Mouse (Mus musculus): ENCODE measurements around the gene Ccdc78. TPM values are rescaled to one million over a fixed set of nuclear protein-coding genes. Genes with fewer than 3 reads are reported as not detected.

Ccdc78 gene
- polyA plus RNA-seq, 1 experiment from 2014 or later = 0.12 TPM

- no peaks in the 10 kb centered on the region for H3K9me3 ChIP-seq (ENCODE audit: low read depth, low read length)
- DNase-seq (no peak), ATAC-seq (ENCODE audit: insufficient read depth) (no peak)
- H3K4me3 ChIP-seq (ENCODE audit: low read depth, low read length) = no peak overlapping the region
- H3K27me3 ChIP-seq (ENCODE audit: insufficient read depth, low read length) = no peaks in the 10 kb centered on the region
- H3K36me3 ChIP-seq (ENCODE audit: insufficient read depth) = peaks cover 58% of the 10 kb centered on the region
- TF ChIP-seq CTCF (IDR thresholded peaks at IDR 0.05; ENCODE audit: low read depth) = no peak
- WGBS = 68% methylated on average over 7 of the region's 7 CpGs
- no peak overlapping the region for H3K4me2 ChIP-seq
- H3K9ac ChIP-seq = no peak overlapping the region
- H3K27ac ChIP-seq (ENCODE audit: low read depth) = no peak overlapping the region
- H3K4me1 ChIP-seq (ENCODE audit: insufficient read depth) = peaks cover 9% of the 10 kb centered on the region
These were observed 3.3 kb upstream of the Ccdc78 start for GRCm38 (mm10) chr17:25783086-25783485.

- ATAC-seq (ENCODE audit: insufficient read depth) (no peak), DNase-seq (no peak)
These were observed 2.4 kb upstream of the Ccdc78 start for GRCm38 (mm10) chr17:25783861-25784574.

GRCm38 (mm10) chr17:25785281-25785745 is 1.1 kb upstream of the Ccdc78 start, which contains the start of gene Haghl:
Haghl (minus strand) TSS chr17:25785673.
- ATAC-seq (ENCODE audit: insufficient read depth) (peak; percentile 86), DNase-seq (peak; percentile 99)
- peak; percentile 19; the same call in 1 of the 2 replicates for TF ChIP-seq CTCF (IDR thresholded peaks at IDR 0.05; ENCODE audit: low read depth)
- H3K4me2 ChIP-seq = peak within 1 kb of the TSS; percentile 86
- no peaks in the 10 kb centered on the region for H3K27me3 ChIP-seq (ENCODE audit: insufficient read depth, low read length)
- peak within 1 kb of the TSS; percentile 75 for H3K9ac ChIP-seq
- peak within 1 kb of the TSS; percentile 64 for H3K4me3 ChIP-seq (ENCODE audit: low read depth, low read length)
- H3K9me3 ChIP-seq (ENCODE audit: low read depth, low read length) = no peaks in the 10 kb centered on the region
- under 1% methylated on average over 23 of the region's 23 CpGs for WGBS
- peaks cover 59% of the 10 kb centered on the region for H3K36me3 ChIP-seq (ENCODE audit: insufficient read depth)
- peak within 1 kb of the TSS; percentile 80 for H3K27ac ChIP-seq (ENCODE audit: low read depth)
- H3K4me1 ChIP-seq (ENCODE audit: insufficient read depth) = peaks cover 9% of the 10 kb centered on the region

More at GRCm38 (mm10) chr17:25783861-25784574, 2.4 kb upstream of the Ccdc78 start:
- H3K9me3 ChIP-seq (ENCODE audit: low read depth, low read length) = no peaks in the 10 kb centered on the region
- no peak overlapping the region for H3K27ac ChIP-seq (ENCODE audit: low read depth)
- peaks cover 58% of the 10 kb centered on the region for H3K36me3 ChIP-seq (ENCODE audit: insufficient read depth)
- H3K9ac ChIP-seq = peak overlapping the region; percentile 75
- no peaks in the 10 kb centered on the region for H3K27me3 ChIP-seq (ENCODE audit: insufficient read depth, low read length)
- H3K4me2 ChIP-seq = peak overlapping the region; percentile 86
- 64% methylated on average over 15 of the region's 15 CpGs for WGBS
- peak overlapping the region; percentile 64 for H3K4me3 ChIP-seq (ENCODE audit: low read depth, low read length)
- H3K4me1 ChIP-seq (ENCODE audit: insufficient read depth) = peaks cover 9% of the 10 kb centered on the region
- no peak for TF ChIP-seq CTCF (IDR thresholded peaks at IDR 0.05; ENCODE audit: low read depth)

GRCm38 (mm10) chr17:25786781-25787504 is 563 bp downstream of the Ccdc78 start:
- Histone ChIP-seq H3K9ac (no peak overlapping the region), H3K27ac (ENCODE audit: low read depth) (no peak overlapping the region), H3K4me2 (no peak overlapping the region), H3K36me3 (ENCODE audit: insufficient read depth) (peaks cover 49% of the 10 kb centered on the region), H3K4me1 (ENCODE audit: insufficient read depth) (peaks cover 9% of the 10 kb centered on the region), H3K9me3 (ENCODE audit: low read depth, low read length) (no peaks in the 10 kb centered on the region), H3K27me3 (ENCODE audit: insufficient read depth, low read length) (no peaks in the 10 kb centered on the region), H3K4me3 (ENCODE audit: low read depth, low read length) (no peak overlapping the region)
- 92% methylated on average over 9 of the region's 9 CpGs for WGBS
- no peak for TF ChIP-seq CTCF (IDR thresholded peaks at IDR 0.05; ENCODE audit: low read depth)
- ATAC-seq (ENCODE audit: insufficient read depth) (no peak), DNase-seq (no peak)

GRCm38 (mm10) chr17:25791320-25791842 is 5.0 kb downstream of the Ccdc78 start:
- DNase-seq = peak; percentile 77
- WGBS = 24% methylated on average over 19 of the region's 19 CpGs
- Histone ChIP-seq H3K9ac (peak overlapping the region; percentile 71), H3K36me3 (ENCODE audit: insufficient read depth) (peaks cover 36% of the 10 kb centered on the region), H3K27me3 (ENCODE audit: insufficient read depth, low read length) (no peaks in the 10 kb centered on the region), H3K4me1 (ENCODE audit: insufficient read depth) (peaks cover 14% of the 10 kb centered on the region), H3K27ac (ENCODE audit: low read depth) (peak overlapping the region; percentile 94), H3K4me3 (ENCODE audit: low read depth, low read length) (peak overlapping the region; percentile 74), H3K4me2 (peak overlapping the region; percentile 67), H3K9me3 (ENCODE audit: low read depth, low read length) (no peaks in the 10 kb centered on the region)
- peak; percentile 43 for TF ChIP-seq CTCF (IDR thresholded peaks at IDR 0.05; ENCODE audit: low read depth)
- no peak; the same call in 1 of the 2 replicates for ATAC-seq (ENCODE audit: insufficient read depth)

- Histone ChIP-seq H3K27me3 (ENCODE audit: insufficient read depth, low read length) (no peaks in the 10 kb centered on the region), H3K4me2 (peak overlapping the region; percentile 67), H3K4me1 (ENCODE audit: insufficient read depth) (peaks cover 14% of the 10 kb centered on the region), H3K36me3 (ENCODE audit: insufficient read depth) (peaks cover 34% of the 10 kb centered on the region), H3K4me3 (ENCODE audit: low read depth, low read length) (peak overlapping the region; percentile 74), H3K27ac (ENCODE audit: low read depth) (peak overlapping the region; percentile 94), H3K9ac (peak overlapping the region; percentile 71), H3K9me3 (ENCODE audit: low read depth, low read length) (no peaks in the 10 kb centered on the region)
- DNase-seq = peak; percentile 94
- TF ChIP-seq CTCF (IDR thresholded peaks at IDR 0.05; ENCODE audit: low read depth) = no peak
- ATAC-seq (ENCODE audit: insufficient read depth) = peak; percentile 68
- WGBS = under 1% methylated on average over 45 of the region's 45 CpGs
These were observed 5.6 kb downstream of the Ccdc78 start for GRCm38 (mm10) chr17:25791843-25792527.

Measured in lung, embryonic 14.5 days (tissue).